Mouse (Mus musculus) MEL (cell line): ENCODE data around the gene Pim1. TPM values are rescaled to one million over a fixed set of nuclear protein-coding genes. Genes with fewer than 3 reads are reported as not detected.

Source experiments
- DNase-seq: peaks from one replicate; pipeline ENCODE4 v3.0.0; 2011; ENCODE audit warnings: low read depth, low spot score
- H3K27ac ChIP-seq: 2 replicates; pipeline ENCODE4 v1.5.1; 2012; ENCODE audit warnings: low read depth, mild to moderate bottlenecking, control low read depth, low read length, moderate library complexity; ENCODE audit not compliant: control insufficient read depth
- H3K27me3 ChIP-seq, 2 experiments: fragments of 150-350 bp in 1 of 2; sonication (generic) in 1 of 2; 2 replicates each; pipeline ENCODE4 v1.6.1; 2012; ENCODE audit warnings: low read length in 2 of 2, mild to moderate bottlenecking in 2 of 2, improper control_type of control experiment in 1 of 2, moderate library complexity in 1 of 2; ENCODE audit not compliant: insufficient read depth in 2 of 2, control insufficient read depth in 1 of 2
- H3K36me3 ChIP-seq, 2 experiments: 2 replicates each; pipeline ENCODE4 v1.6.1; 2012 to 2014; ENCODE audit warnings: low read length in 2 of 2, improper control_type of control experiment in 1 of 2, inconsistent platforms in 1 of 2, mild to moderate bottlenecking in 1 of 2; ENCODE audit not compliant: insufficient read depth in 2 of 2, control insufficient read depth in 1 of 2
- H3K4me1 ChIP-seq, 2 experiments: fragments of 150-350 bp in 1 of 2; sonication (generic) in 1 of 2; 2 replicates each; pipeline ENCODE4 v1.6.1; 2012; ENCODE audit warnings: low read length in 2 of 2, improper control_type of control experiment in 1 of 2, mild to moderate bottlenecking in 1 of 2; ENCODE audit not compliant: insufficient read depth in 2 of 2, control insufficient read depth in 1 of 2
- H3K4me3 ChIP-seq, 2 experiments: fragments of 150-350 bp in 1 of 2; sonication (generic) in 1 of 2; 2 replicates each; pipeline ENCODE4 v1.5.1; 2012; ENCODE audit warnings: low read depth in 2 of 2, low read length in 2 of 2, mild to moderate bottlenecking in 2 of 2, moderate library complexity in 2 of 2, control low read depth in 1 of 2, improper control_type of control experiment in 1 of 2; ENCODE audit not compliant: control insufficient read depth in 1 of 2, insufficient read depth in 1 of 2
- H3K79me2 ChIP-seq: 2 replicates; pipeline ENCODE4 v1.6.1; 2012; ENCODE audit warnings: mild to moderate bottlenecking, low read length, moderate library complexity; ENCODE audit not compliant: control insufficient read depth, poor library complexity, insufficient read depth
- H3K9ac ChIP-seq: 2 replicates; pipeline ENCODE4 v1.6.1; 2012; ENCODE audit warnings: low read depth, mild to moderate bottlenecking, control low read depth, low read length, moderate library complexity; ENCODE audit not compliant: control insufficient read depth, poor library complexity, severe bottlenecking
- H3K9me3 ChIP-seq: fragments of 150-350 bp; sonication (generic); replicated peaks from 2 replicates; pipeline ENCODE4 v1.6.1; 2012; ENCODE audit warnings: mild to moderate bottlenecking, low read length, improper control_type of control experiment, moderate library complexity; ENCODE audit not compliant: insufficient read depth
- BHLHE40 ChIP-seq: IDR thresholded peaks from 2 replicates; pipeline ENCODE4 v1.6.1; 2012; ENCODE audit warnings: low read depth, mild to moderate bottlenecking, inconsistent platforms, low read length, improper control_type of control experiment, borderline replicate concordance
- CHD1 ChIP-seq: IDR thresholded peaks from 2 replicates; pipeline ENCODE4 v1.6.1; 2012; ENCODE audit warnings: low read depth, mild to moderate bottlenecking, inconsistent platforms, low read length, improper control_type of control experiment
- CHD2 ChIP-seq: IDR thresholded peaks from 2 replicates; pipeline ENCODE4 v1.6.1; 2011; ENCODE audit warnings: low read length, improper control_type of control experiment
- CTCF ChIP-seq, 3 experiments: IDR thresholded peaks in 2 of 3; conservative IDR thresholded peaks in 1 of 3; 2 replicates each; pipeline ENCODE4 v1.5.1; 2011 to 2012; ENCODE audit warnings: low read length in 3 of 3, low read depth in 2 of 3, mild to moderate bottlenecking in 2 of 3, improper control_type of control experiment in 1 of 3, inconsistent platforms in 1 of 3, mixed read lengths in 1 of 3, moderate library complexity in 1 of 3; ENCODE audit not compliant: control insufficient read depth in 1 of 3, insufficient read depth in 1 of 3, poor library complexity in 1 of 3, severe bottlenecking in 1 of 3
- E2F4 ChIP-seq: IDR thresholded peaks from 2 replicates; pipeline ENCODE4 v1.6.1; 2011; ENCODE audit warnings: low read depth, low read length, improper control_type of control experiment, borderline replicate concordance
- ELF1 ChIP-seq: IDR thresholded peaks from 2 replicates; pipeline ENCODE4 v1.6.1; 2014; ENCODE audit warnings: low read depth, mild to moderate bottlenecking, inconsistent platforms, low read length, improper control_type of control experiment, moderate library complexity
- GABPA ChIP-seq: IDR thresholded peaks from 2 replicates; pipeline ENCODE4 v1.6.1; 2012; ENCODE audit warnings: low read depth, mild to moderate bottlenecking, inconsistent platforms, low read length, improper control_type of control experiment, moderate library complexity
- GATA1 ChIP-seq: IDR thresholded peaks from 2 replicates; pipeline ENCODE4 v1.6.1; 2011; ENCODE audit warnings: low read depth, low read length, improper control_type of control experiment
- JUND ChIP-seq: IDR thresholded peaks from 2 replicates; pipeline ENCODE4 v1.6.1; 2011; ENCODE audit warnings: low read depth, mild to moderate bottlenecking, improper control_type of control experiment, low read length
- KAT2A ChIP-seq: conservative IDR thresholded peaks from 2 replicates; pipeline ENCODE4 v1.6.1; 2012; ENCODE audit warnings: low read depth, low read length, improper control_type of control experiment, inconsistent platforms
- MAFK ChIP-seq: IDR thresholded peaks from 2 replicates; pipeline ENCODE4 v1.6.1; 2011; ENCODE audit warnings: low read depth, mild to moderate bottlenecking, low read length, improper control_type of control experiment, borderline replicate concordance
- MAX ChIP-seq: IDR thresholded peaks from 2 replicates; pipeline ENCODE4 v1.6.1; 2011; ENCODE audit warnings: low read length, improper control_type of control experiment
- MAZ ChIP-seq: IDR thresholded peaks from 2 replicates; pipeline ENCODE4 v1.6.1; 2012; ENCODE audit warnings: low read depth, mild to moderate bottlenecking, inconsistent platforms, low read length, improper control_type of control experiment
- MEF2A ChIP-seq: IDR thresholded peaks from 2 replicates; pipeline ENCODE4 v1.6.1; 2014; ENCODE audit warnings: low read depth, mild to moderate bottlenecking, inconsistent platforms, low read length, improper control_type of control experiment; ENCODE audit not compliant: poor library complexity, insufficient replicate concordance, severe bottlenecking; ENCODE audit errors: extremely low read depth
- MXI1 ChIP-seq: IDR thresholded peaks from 2 replicates; pipeline ENCODE4 v1.6.1; 2011; ENCODE audit warnings: mild to moderate bottlenecking, low read depth, low read length, improper control_type of control experiment
- MYB ChIP-seq: IDR thresholded peaks from 2 replicates; pipeline ENCODE4 v1.6.1; 2011; ENCODE audit warnings: mild to moderate bottlenecking, low read depth, low read length, improper control_type of control experiment
- MYC ChIP-seq: IDR thresholded peaks from 2 replicates; pipeline ENCODE4 v1.6.1; 2011; ENCODE audit warnings: low read depth, mild to moderate bottlenecking, low read length, improper control_type of control experiment, moderate library complexity
- NRF1 ChIP-seq: IDR thresholded peaks from 2 replicates; pipeline ENCODE4 v1.6.1; 2014; ENCODE audit warnings: low read depth, mild to moderate bottlenecking, inconsistent platforms, low read length, improper control_type of control experiment, moderate library complexity; ENCODE audit not compliant: poor library complexity, insufficient read depth, severe bottlenecking
- POLR2A ChIP-seq, 2 experiments: IDR thresholded peaks; 2 replicates each; pipeline ENCODE4 v1.6.1; 2011 to 2012; ENCODE audit warnings: low read length in 2 of 2, mild to moderate bottlenecking in 2 of 2, control low read depth in 1 of 2, improper control_type of control experiment in 1 of 2, low read depth in 1 of 2, moderate library complexity in 1 of 2; ENCODE audit not compliant: control insufficient read depth in 1 of 2, insufficient read depth in 1 of 2, poor library complexity in 1 of 2
- POLR2AphosphoS5 ChIP-seq: IDR thresholded peaks from 2 replicates; pipeline ENCODE4 v1.6.1; 2012; ENCODE audit warnings: low read depth, borderline replicate concordance, mild to moderate bottlenecking, inconsistent platforms, low read length, moderate library complexity, mixed read lengths
- RAD21 ChIP-seq: IDR thresholded peaks from 2 replicates; pipeline ENCODE4 v1.6.1; 2011; ENCODE audit warnings: mild to moderate bottlenecking, low read depth, low read length, improper control_type of control experiment
- RCOR1 ChIP-seq: IDR thresholded peaks from 2 replicates; pipeline ENCODE4 v1.6.1; 2012; ENCODE audit warnings: low read depth, mild to moderate bottlenecking, inconsistent platforms, low read length, improper control_type of control experiment
- SIN3A ChIP-seq: IDR thresholded peaks from 2 replicates; pipeline ENCODE4 v1.6.1; 2012; ENCODE audit warnings: low read length, improper control_type of control experiment, inconsistent platforms
- SMC3 ChIP-seq: IDR thresholded peaks from 2 replicates; pipeline ENCODE4 v1.6.1; 2011; ENCODE audit warnings: low read depth, low read length, improper control_type of control experiment
- TAL1 ChIP-seq: IDR thresholded peaks from 2 replicates; pipeline ENCODE4 v1.6.1; 2012; ENCODE audit warnings: mild to moderate bottlenecking, inconsistent platforms, low read length, moderate library complexity, mixed read lengths
- TCF12 ChIP-seq: IDR thresholded peaks from 2 replicates; pipeline ENCODE4 v1.6.1; 2014; ENCODE audit warnings: low read depth, mild to moderate bottlenecking, inconsistent platforms, low read length, improper control_type of control experiment, moderate library complexity
- UBTF ChIP-seq: IDR thresholded peaks from 2 replicates; pipeline ENCODE4 v1.6.1; 2012; ENCODE audit warnings: low read depth, mild to moderate bottlenecking, inconsistent platforms, low read length, improper control_type of control experiment, moderate library complexity, borderline replicate concordance; ENCODE audit not compliant: insufficient read depth
- USF1 ChIP-seq: IDR thresholded peaks from 2 replicates; pipeline ENCODE4 v1.6.1; 2014; ENCODE audit warnings: low read depth, mild to moderate bottlenecking, inconsistent platforms, low read length, improper control_type of control experiment, moderate library complexity
- USF2 ChIP-seq, 2 experiments: IDR thresholded peaks; 2 replicates each; pipeline ENCODE4 v1.6.1; 2011 to 2012; ENCODE audit warnings: improper control_type of control experiment in 2 of 2, low read length in 2 of 2, borderline replicate concordance in 1 of 2, inconsistent platforms in 1 of 2, low read depth in 1 of 2, mild to moderate bottlenecking in 1 of 2; ENCODE audit not compliant: insufficient read depth in 1 of 2
- ZC3H11A ChIP-seq: IDR thresholded peaks from 2 replicates; pipeline ENCODE4 v1.6.1; 2012; ENCODE audit warnings: low read depth, mild to moderate bottlenecking, inconsistent platforms, low read length, improper control_type of control experiment
- ZKSCAN1 ChIP-seq: IDR thresholded peaks from 2 replicates; pipeline ENCODE4 v1.6.1; 2012; ENCODE audit warnings: low read depth, mild to moderate bottlenecking, inconsistent platforms, low read length, improper control_type of control experiment, moderate library complexity
- ZMIZ1 ChIP-seq: IDR thresholded peaks from 2 replicates; pipeline ENCODE4 v1.6.1; 2012; ENCODE audit warnings: low read depth, mild to moderate bottlenecking, inconsistent platforms, low read length, improper control_type of control experiment, moderate library complexity
- ZNF384 ChIP-seq: IDR thresholded peaks from 2 replicates; pipeline ENCODE4 v1.6.1; 2012; ENCODE audit warnings: low read depth, mild to moderate bottlenecking, inconsistent platforms, low read length, improper control_type of control experiment
- polyA plus RNA-seq, 2 experiments: library from polyadenylated mRNA; stranded (reverse) in 1 of 2; unstranded in 1 of 2; fragments of >175 nt in 1 of 2; fragments of >200 nt in 1 of 2; gene quantifications; 2 replicates each; pipeline versions ENCODE4 v1.2.1 to v1.2.4; 2012; ENCODE audit warnings: low replicate concordance in 2 of 2, low read depth in 1 of 2; ENCODE audit not compliant: insufficient read length in 2 of 2, insufficient read depth in 1 of 2, missing spikeins in 1 of 2
- total RNA-seq: library from RNA; depleted of rRNA; stranded (reverse); fragments of 300-350 nt; gene quantifications from 2 replicates; pipeline ENCODE4 v1.2.3, GENCODE M21; 2012

Pim1 gene
- total and polyA plus RNA-seq, 3 experiments = 30.6 to 52.1 TPM; not detected in 1

DNA sequence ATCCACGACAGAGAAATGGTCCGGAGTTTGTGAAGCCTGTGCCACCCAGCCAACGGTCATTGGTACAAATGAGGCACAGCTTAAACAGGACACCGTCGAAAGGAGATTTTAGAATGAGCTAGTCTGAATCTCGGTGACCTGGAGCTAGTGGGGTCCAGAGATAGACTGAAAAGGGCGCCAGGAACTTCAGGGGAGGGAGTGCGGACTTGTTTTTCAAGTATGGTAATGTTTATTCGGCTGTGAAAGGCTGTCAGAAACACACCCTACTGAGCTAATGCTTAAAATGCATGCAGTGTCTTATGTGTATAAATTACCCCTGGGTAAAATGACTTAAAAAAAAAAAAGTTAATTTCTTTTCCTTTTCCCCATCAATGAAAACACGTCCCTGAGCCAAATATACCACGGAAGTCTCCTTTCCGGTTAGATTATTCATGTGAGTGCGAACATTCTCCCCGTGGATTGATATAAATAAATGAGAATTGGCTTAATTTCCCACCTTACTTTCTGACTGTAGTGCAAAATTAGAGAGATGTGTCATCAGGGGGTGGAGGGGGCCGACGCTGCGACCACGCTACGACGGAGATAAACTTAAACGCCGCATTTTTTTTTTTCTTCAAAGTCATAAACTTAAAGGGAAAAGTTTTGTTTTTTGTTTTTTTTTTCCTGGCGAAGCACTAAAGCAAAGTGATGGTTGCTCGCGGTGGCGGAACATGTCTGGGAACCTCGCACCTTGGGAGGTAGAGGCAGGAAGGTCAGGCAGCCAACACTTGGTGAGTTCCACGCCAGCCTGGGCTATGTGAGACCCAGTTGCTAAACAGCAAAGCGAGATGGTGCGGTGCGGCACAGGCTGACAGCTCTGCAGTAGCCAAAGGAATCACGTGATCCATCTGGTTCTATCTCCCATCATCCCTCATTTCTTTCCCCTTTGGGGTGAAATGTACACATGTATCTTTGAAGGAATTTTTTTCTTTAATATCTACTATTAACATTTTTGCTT lies 12.4 kb downstream of the Pim1 start:
- peak; percentile 86 for DNase-seq
- Histone ChIP-seq H3K36me3 (peaks cover 0 to 37% of the 10 kb centered on the region in 2 experiments; a peak in 2 of 4 replicates), H3K27me3 (no peaks in the 10 kb centered on the region), H3K4me1 (peaks cover 4 to 40% of the 10 kb centered on the region in 2 experiments; a peak in 3 of 4 replicates), H3K79me2 (no peaks in the 10 kb centered on the region; the same call in 1 of the 2 replicates), H3K27ac (peak overlapping the region; percentile 100), H3K4me3 (peak overlapping the region; percentile 53 to 56), H3K9ac (peak overlapping the region; percentile 90), H3K9me3 (no peaks in the 10 kb centered on the region)
- peak; percentile 31; the same call in 1 of the 2 replicates for TF ChIP-seq CHD1
- TF ChIP-seq TAL1 = no peak
- no peak for TF ChIP-seq ZKSCAN1
- peak; percentile 57; the same call in 1 of the 2 replicates for TF ChIP-seq E2F4
- peak; percentile 24 to 74; a peak in 2 of 4 replicates for TF ChIP-seq POLR2A (IDR thresholded peaks at IDR 0.05; ENCODE audit: control insufficient read depth in 1 of 2, insufficient read depth in 1 of 2, low read depth in 1 of 2, low read length in 2 of 2, poor library complexity in 1 of 2)
- no peak for TF ChIP-seq MYB
- peak; percentile 80 for TF ChIP-seq MAX
- peak; percentile 47; the same call in 1 of the 2 replicates for TF ChIP-seq RCOR1
- TF ChIP-seq TCF12 = no peak; the same call in 1 of the 2 replicates
- TF ChIP-seq MXI1 = peak; percentile 62; the same call in 1 of the 2 replicates
- TF ChIP-seq SIN3A = no peak; the same call in none of the 2 replicates
- no peak for TF ChIP-seq KAT2A
- TF ChIP-seq CTCF (IDR thresholded peaks at IDR 0.05 in 2 of 3, conservative IDR thresholded peaks at IDR 0.05 in 1 of 3; ENCODE audit: control insufficient read depth in 1 of 3, insufficient read depth in 1 of 3, low read depth in 2 of 3, low read length in 3 of 3, poor library complexity in 1 of 3, severe bottlenecking in 1 of 3) = no peak
- TF ChIP-seq ZNF384 = peak; percentile 84
- TF ChIP-seq MAFK = no peak
- no peak for TF ChIP-seq MAZ
- peak; percentile 20; the same call in 1 of the 2 replicates for TF ChIP-seq ELF1
- peak; percentile 61 to 75 for TF ChIP-seq USF2 (IDR thresholded peaks at IDR 0.05; ENCODE audit: borderline replicate concordance in 1 of 2, insufficient read depth in 1 of 2, low read depth in 1 of 2, low read length in 2 of 2)
- TF ChIP-seq BHLHE40 = peak; percentile 81; the same call in 1 of the 2 replicates
- TF ChIP-seq SMC3 = no peak
- peak; percentile 44; the same call in 1 of the 2 replicates for TF ChIP-seq MYC
- no peak for TF ChIP-seq RAD21
- TF ChIP-seq USF1 = peak; percentile 95
- 0 out of 2 replicates have a peak, but pooled peaks have one; percentile 44 for TF ChIP-seq POLR2AphosphoS5
- no peak for TF ChIP-seq MEF2A
- TF ChIP-seq NRF1 = no peak
- peak; percentile 4 for TF ChIP-seq GATA1
- TF ChIP-seq JUND = 0 out of 2 replicates have a peak, but pooled peaks have one; percentile 8
- no peak for TF ChIP-seq CHD2
- TF ChIP-seq ZMIZ1 = 0 out of 2 replicates have a peak, but pooled peaks have one; percentile 36
- TF ChIP-seq ZC3H11A = no peak
- TF ChIP-seq GABPA = no peak
- TF ChIP-seq UBTF = 0 out of 2 replicates have a peak, but pooled peaks have one; percentile 22
